Mouse (Mus musculus): ENCODE measurements at regions not wholly inside any gene's neighbourhood (a gene's known extent, or its start where the extent isn't known, plus 50 kb on each side); places are given as distances from the start of the nearest gene placed in this dataset.

GRCm38 (mm10) chr6:93291711-93292110 lies 348.4 kb upstream of the Adamts9 start:
- no peak for TF ChIP-seq POLR2A (IDR thresholded peaks at IDR 0.05; ENCODE audit: borderline replicate concordance, insufficient read depth, low read length)
- TF ChIP-seq CTCF (IDR thresholded peaks at IDR 0.05; ENCODE audit: borderline replicate concordance, insufficient read depth, low read depth, low read length) = no peak

Data from cerebellum, adult 2 months (tissue).